Comparison of ENCODE assay signal across 8 mouse cellular contexts in the genomic region with DNA sequence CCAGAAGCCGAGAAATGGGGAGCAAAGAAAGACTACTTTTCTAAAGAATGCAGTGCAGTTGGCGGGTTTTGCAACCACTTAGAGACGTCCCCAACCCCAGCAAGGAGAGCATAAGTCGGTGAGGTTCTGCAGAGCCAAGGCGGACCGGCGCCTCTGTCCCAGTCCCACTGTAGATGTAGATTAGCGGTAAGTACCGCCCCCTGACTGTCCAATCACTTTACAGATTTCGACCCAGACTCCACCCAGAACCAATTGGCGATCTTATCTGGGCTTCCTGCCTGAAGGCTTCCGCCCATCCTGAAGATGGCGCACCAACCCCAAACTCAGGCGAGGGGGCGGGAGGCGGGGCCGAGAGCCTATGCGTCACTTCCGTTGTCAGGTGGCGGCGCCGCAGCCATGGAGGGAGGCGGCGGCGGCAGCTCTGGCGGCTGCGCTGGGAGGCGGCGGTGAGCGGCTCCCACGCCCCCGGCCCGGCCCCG. TPM values are rescaled to one million over a fixed set of nuclear protein-coding genes. Genes with fewer than 3 reads are reported as not detected.
DNase-seq lines count a peak whose midpoint lies in the region; ATAC-seq lines count a peak whose summit lies in the region.

A gene (plus strand): TSS at position 368 of the 479 bp plus-strand sequence.

- H3K4me1 ChIP-seq in intestine, embryonic 14.5 days (replicated peaks; ENCODE audit: control insufficient read depth, insufficient read depth, low read length): peaks cover 21% of the 10 kb centered on the region

- H3K9ac ChIP-seq in intestine, embryonic 14.5 days (ENCODE audit: low read length): peak within 1 kb of the TSS; percentile 72

- peak; percentile 93 for DNase-seq in adrenal gland, adult 18-20 months (ENCODE audit: low spot score in 2 of 2)
- DNase-seq in embryo, embryonic 11 days: peak; percentile 98
- DNase-seq in gastrocnemius, postnatal 25 days: peak; percentile 97
- DNase-seq in intestine, embryonic 14.5 days (ENCODE audit: low spot score): peak; percentile 99
- DNase-seq in left cerebral cortex, postnatal 14 days (ENCODE audit: low spot score in 2 of 2): peak; percentile 96 to 98
- DNase-seq in mesoderm, embryonic 11.5 days (ENCODE audit: low read depth, low spot score): peak; percentile 98
- peak; percentile 93 to 94 for DNase-seq in right cerebral cortex, postnatal 36 days (ENCODE audit: low spot score in 2 of 2)
- peak; percentile 97 for DNase-seq in yolk sac, embryonic 10.5 days (ENCODE audit: low spot score)

- intact Hi-C loops in left cerebral cortex, postnatal 14 days (cut with DNase I): no loop called here

- H3K27me3 ChIP-seq in intestine, embryonic 14.5 days (replicated peaks; ENCODE audit: control insufficient read depth, insufficient read depth, low read length): no peaks in the 10 kb centered on the region

- H3K9me3 ChIP-seq in intestine, embryonic 14.5 days (ENCODE audit: control insufficient read depth, low read length): no peaks in the 10 kb centered on the region

- peak within 1 kb of the TSS; percentile 65 for H3K4me3 ChIP-seq in intestine, embryonic 14.5 days (ENCODE audit: low read depth, low read length)

- under 1% methylated on average over 34 of the region's 34 CpGs for WGBS in intestine, embryonic 14.5 days

- peak; percentile 96 for ATAC-seq in intestine, embryonic 14.5 days (replicated peaks; ENCODE audit: low FRiP score, low TSS enrichment, low read depth)

- 0 out of 2 replicates have a peak, but pooled peaks cover under 1% of the 10 kb centered on the region for H3K36me3 ChIP-seq in intestine, embryonic 14.5 days (ENCODE audit: control insufficient read depth, insufficient read depth, low read length)

- peak within 1 kb of the TSS; percentile 85 for H3K4me2 ChIP-seq in intestine, embryonic 14.5 days (ENCODE audit: low read length)

- peak within 1 kb of the TSS; percentile 85 for H3K27ac ChIP-seq in intestine, embryonic 14.5 days (ENCODE audit: low read depth)

RNA-seq across cellular contexts. Expression of the gene that starts here (rescaled TPM):
- total RNA-seq in adrenal gland, adult 18-20 months (2021): 10 to 100 TPM; 63.0 to 77.6 TPM
- 10 to 100 TPM; 70.8 to 75.6 TPM for total RNA-seq in gastrocnemius, postnatal 25 days (2021)
- 22.5 and 23.8 TPM in 2 replicates for polyA plus RNA-seq in intestine, embryonic 14.5 days (2014; fragmentation: Nextera tagmentation; extraction: Ambion mirVana)
- total RNA-seq in left cerebral cortex, postnatal 14 days (2021): 10 to 100 TPM; 26.5 to 28.8 TPM

Comparison
In these comparisons a context has a peak if more than half of its experiments do, and no peak if none do; other contexts are left out.
1. Peak in every context shown above with its lines: DNase-seq, ATAC-seq, H3K4me3 ChIP-seq and H3K27ac ChIP-seq.